Mouse (Mus musculus) megakaryocyte, embryonic 14.5 days (primary cell): ENCODE measurements around the gene Adal. TPM values are rescaled to one million over a fixed set of nuclear protein-coding genes. Genes with fewer than 3 reads are reported as not detected.

Experiments
- H3K27me3 ChIP-seq: replicated peaks from 2 replicates; pipeline ENCODE3; 2012; ENCODE audit warnings: inconsistent platforms
- H3K36me3 ChIP-seq: replicated peaks from 2 replicates; pipeline ENCODE3; 2012; ENCODE audit warnings: low read length, inconsistent platforms, mixed read lengths
- H3K4me1 ChIP-seq: 2 replicates; pipeline ENCODE4 v1.6.1; 2012; ENCODE audit warnings: inconsistent platforms
- H3K4me3 ChIP-seq: replicated peaks from 2 replicates; pipeline ENCODE3; 2012; ENCODE audit warnings: moderate library complexity, mild to moderate bottlenecking, inconsistent platforms
- H3K9me3 ChIP-seq: 2 replicates; pipeline ENCODE4 v1.6.1; 2012; ENCODE audit warnings: inconsistent platforms
- FLI1 ChIP-seq: IDR thresholded peaks from 2 replicates; pipeline ENCODE4 v1.6.1; 2012; ENCODE audit warnings: low read length, inconsistent platforms, mixed read lengths
- GATA1 ChIP-seq: IDR thresholded peaks from 3 replicates; pipeline ENCODE4 v1.6.1; 2012; ENCODE audit warnings: mixed read lengths, low read length, inconsistent platforms, borderline replicate concordance
- polyA plus RNA-seq: library from polyadenylated mRNA; stranded (reverse); fragments of >175 nt; gene quantifications from 2 replicates; pipeline ENCODE4 v1.2.3, GENCODE M21; 2012; ENCODE audit warnings: low replicate concordance; ENCODE audit not compliant: insufficient read depth

Adal gene
- polyA plus RNA-seq, 1 experiment: 1.9 TPM

DNA sequence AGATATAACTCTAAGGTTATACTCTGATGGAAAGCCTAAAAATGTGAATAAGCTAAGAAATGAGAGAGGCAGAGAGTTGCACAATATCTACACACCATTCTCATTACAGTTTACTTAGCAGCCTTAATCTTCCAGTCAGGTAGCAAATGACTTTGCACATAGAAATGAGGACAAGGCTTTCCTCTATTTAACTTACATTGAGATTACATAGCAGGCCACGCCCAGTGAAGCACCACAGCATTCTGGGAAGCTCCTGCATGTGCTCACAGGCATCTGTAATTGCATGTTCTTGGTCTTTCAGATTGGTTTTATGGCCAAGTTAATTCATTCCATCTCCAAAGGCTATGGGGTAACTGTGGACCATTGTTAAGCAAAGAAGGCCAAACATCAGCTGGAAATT, 7.4 kb upstream of the Adal start:
- Histone ChIP-seq H3K36me3 (peaks cover 3% of the 10 kb centered on the region), H3K27me3 (peaks cover 2% of the 10 kb centered on the region), H3K4me3 (no peak overlapping the region), H3K4me1 (peaks cover 16% of the 10 kb centered on the region; the same call in 1 of the 2 replicates), H3K9me3 (peaks cover 3% of the 10 kb centered on the region; the same call in 1 of the 2 replicates)
- TF ChIP-seq FLI1: no peak
- no peak for TF ChIP-seq GATA1

DNA sequence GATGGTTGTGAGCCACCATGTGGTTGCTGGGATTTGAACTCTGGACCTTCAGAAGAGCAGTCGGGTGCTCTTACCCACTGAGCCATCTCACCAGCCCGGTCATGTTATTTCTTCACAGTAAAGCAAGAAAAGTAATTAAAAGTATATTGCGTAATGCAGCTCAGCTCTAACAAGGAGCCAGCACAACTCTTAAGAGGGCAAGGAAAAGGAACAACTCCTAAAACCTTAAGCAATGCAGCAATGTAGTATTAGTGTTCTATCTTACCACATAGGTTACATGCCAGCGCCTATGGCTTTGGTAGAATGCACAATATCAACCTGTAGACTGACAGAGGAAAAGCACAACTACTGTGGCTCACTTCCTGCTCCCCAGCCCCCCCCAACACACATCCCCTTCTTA, 2.9 kb upstream of the Adal start:
- peaks cover 3% of the 10 kb centered on the region; the same call in 1 of the 2 replicates for H3K9me3 ChIP-seq
- peaks cover 16% of the 10 kb centered on the region for H3K36me3 ChIP-seq
- peaks cover 2% of the 10 kb centered on the region for H3K27me3 ChIP-seq
- TF ChIP-seq FLI1 (no peak), GATA1 (no peak)
- peaks cover 38% of the 10 kb centered on the region for H3K4me1 ChIP-seq
- H3K4me3 ChIP-seq: no peak overlapping the region

DNA sequence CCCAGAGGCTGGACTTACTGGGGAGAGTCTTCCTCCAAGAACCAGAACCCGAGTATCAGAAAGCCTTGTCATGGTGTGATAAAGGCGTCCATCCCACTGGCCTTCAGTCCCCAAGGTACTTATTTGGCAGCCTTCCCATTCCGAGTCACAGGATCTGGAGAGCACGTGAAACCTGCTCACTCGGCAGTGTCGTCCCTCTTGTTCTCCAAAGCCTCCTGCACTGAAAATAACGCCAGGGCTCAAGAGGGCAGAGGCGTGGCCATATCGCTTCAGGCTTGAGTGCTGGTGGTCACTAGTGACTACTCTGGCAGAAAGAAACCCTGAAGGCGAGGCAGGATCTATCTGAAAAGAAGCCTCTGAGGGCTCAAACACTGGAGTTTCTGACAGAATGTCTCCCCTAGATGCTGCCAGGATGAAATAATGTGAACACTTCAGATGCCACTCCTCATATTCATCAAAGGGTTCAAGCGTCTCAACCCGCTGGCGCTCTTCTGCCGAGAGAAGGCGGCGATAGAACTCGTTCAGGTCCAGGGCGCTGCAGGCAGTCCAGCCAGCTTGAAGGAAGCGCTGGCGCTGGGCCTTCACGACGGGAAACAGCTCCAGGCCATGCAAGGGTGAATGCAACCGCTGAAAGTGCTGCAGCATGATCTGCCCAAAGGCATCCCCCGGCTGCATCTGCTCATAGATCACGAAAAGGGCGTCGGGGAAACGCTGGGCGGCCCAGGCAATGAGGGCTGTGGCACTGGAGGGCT, 786 bp upstream of the Adal start:
- Histone ChIP-seq H3K36me3 (peaks cover 30% of the 10 kb centered on the region), H3K9me3 (peaks cover 3% of the 10 kb centered on the region; the same call in 1 of the 2 replicates), H3K27me3 (no peaks in the 10 kb centered on the region), H3K4me3 (peak overlapping the region; percentile 94), H3K4me1 (peaks cover 35% of the 10 kb centered on the region)
- TF ChIP-seq GATA1 (no peak), FLI1 (no peak)

DNA sequence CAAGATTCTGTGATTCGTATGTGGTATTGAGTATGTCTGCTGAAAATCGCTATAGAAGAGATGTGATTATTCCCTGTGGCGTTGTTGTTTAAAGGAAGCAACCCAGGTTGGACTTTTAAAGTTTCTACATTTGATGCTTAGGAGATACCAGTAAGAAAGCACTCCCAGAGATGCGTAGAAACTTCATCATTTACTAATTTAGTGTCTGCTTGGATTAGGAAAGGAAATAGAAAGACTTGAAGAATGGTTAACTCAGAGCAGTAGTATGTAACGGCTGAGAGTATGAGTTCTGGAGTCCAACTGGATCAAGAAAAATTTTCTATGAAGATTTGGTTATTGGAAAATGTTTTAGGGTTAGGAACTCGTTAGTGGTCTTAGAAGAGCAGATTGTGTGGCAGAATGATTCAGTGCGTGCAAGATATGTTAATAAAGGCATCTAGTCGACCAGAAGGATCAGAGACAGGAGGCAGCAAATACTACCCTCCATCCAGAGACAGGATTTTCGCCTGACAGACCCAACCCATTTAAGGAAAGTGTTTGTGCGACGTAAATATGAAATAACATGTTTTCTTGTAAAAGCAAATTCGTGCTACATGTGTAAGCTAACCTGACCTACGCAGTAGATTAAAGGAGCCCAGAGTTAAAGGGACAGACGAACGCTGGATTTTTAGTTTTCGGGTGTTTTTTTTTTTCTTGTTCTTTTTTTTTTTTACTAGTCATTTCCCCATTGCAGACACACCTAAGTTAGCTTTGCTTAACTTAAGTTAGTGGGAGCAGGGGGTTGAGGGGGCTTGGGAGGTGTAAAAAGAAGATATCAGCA, 1.2 kb downstream of the Adal start:
- H3K9me3 ChIP-seq: no peaks in the 10 kb centered on the region
- peaks cover 45% of the 10 kb centered on the region for H3K36me3 ChIP-seq
- TF ChIP-seq GATA1 (no peak), FLI1 (no peak)
- peak overlapping the region; percentile 89 for H3K4me3 ChIP-seq
- no peaks in the 10 kb centered on the region for H3K27me3 ChIP-seq
- peaks cover 35% of the 10 kb centered on the region for H3K4me1 ChIP-seq

DNA sequence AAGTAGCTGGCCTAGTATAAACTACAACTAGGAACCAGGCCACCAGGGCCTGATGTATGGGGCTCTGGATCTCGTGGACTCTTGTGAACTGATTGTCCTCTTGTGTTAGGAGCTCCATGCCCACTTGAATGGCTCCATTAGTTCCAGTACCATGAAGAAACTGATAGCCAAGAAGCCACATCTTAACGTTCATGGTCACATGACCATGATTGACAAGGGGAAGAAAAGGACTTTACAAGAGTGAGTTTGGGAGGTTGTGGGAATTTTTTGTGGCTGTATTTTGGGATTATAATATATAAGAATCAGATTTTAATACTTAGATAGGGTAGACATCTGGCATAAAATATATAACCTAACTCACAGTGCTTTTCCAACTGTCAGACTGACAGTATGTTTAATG, 2.2 kb downstream of the Adal start:
- TF ChIP-seq FLI1: no peak
- no peak for TF ChIP-seq GATA1
- H3K4me1 ChIP-seq: peaks cover 33% of the 10 kb centered on the region
- H3K36me3 ChIP-seq: peaks cover 55% of the 10 kb centered on the region
- H3K4me3 ChIP-seq: no peak overlapping the region
- H3K9me3 ChIP-seq: no peaks in the 10 kb centered on the region
- H3K27me3 ChIP-seq: no peaks in the 10 kb centered on the region

DNA sequence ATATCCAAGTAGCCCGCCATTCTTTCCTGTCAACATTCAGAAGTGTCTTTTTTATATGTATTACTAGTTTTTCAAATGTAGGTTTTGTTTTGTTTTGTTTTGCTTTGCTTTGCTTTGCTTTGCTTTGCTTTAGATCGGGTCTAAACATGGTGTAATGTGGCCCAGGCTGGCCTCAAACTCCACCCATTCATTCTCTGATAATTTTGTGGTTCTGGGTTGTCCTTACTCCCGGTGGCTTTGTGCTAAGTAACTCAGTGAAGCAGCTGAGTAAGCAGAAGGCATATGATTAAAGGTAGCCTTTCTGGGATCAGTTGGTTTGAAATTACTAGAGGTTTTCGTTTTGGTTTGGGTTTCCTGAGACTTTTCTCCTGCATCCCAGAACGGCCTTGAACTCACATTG, 9.5 kb downstream of the Adal start:
- H3K36me3 ChIP-seq: peaks cover 87% of the 10 kb centered on the region
- H3K4me3 ChIP-seq: no peak overlapping the region
- no peaks in the 10 kb centered on the region for H3K27me3 ChIP-seq
- TF ChIP-seq FLI1 (no peak), GATA1 (no peak)
- H3K4me1 ChIP-seq: no peaks in the 10 kb centered on the region
- H3K9me3 ChIP-seq: no peaks in the 10 kb centered on the region

DNA sequence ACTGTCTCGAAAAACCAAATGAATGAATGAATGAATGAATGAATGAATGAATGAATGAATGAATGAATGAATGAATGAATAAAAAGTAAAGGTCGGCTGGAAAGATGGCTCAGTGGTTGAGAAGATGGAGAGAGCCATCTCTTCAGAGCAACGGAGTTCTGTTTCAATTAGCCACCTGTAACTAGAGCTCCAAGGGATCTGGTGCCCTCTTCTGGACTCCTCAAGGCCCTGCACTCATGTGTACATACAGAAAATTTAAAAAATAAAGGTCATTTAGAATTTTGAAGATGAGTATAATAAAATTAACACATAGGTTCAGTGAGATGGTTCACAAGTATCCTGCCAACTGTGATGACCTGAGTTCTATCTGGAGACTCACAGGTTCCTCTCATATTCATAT, 12.9 kb downstream of the Adal start:
- H3K36me3 ChIP-seq: peaks cover 82% of the 10 kb centered on the region
- no peak for TF ChIP-seq FLI1
- no peak for TF ChIP-seq GATA1
- H3K4me3 ChIP-seq: no peak overlapping the region
- H3K4me1 ChIP-seq: no peaks in the 10 kb centered on the region
- H3K27me3 ChIP-seq: no peaks in the 10 kb centered on the region
- no peaks in the 10 kb centered on the region for H3K9me3 ChIP-seq

DNA sequence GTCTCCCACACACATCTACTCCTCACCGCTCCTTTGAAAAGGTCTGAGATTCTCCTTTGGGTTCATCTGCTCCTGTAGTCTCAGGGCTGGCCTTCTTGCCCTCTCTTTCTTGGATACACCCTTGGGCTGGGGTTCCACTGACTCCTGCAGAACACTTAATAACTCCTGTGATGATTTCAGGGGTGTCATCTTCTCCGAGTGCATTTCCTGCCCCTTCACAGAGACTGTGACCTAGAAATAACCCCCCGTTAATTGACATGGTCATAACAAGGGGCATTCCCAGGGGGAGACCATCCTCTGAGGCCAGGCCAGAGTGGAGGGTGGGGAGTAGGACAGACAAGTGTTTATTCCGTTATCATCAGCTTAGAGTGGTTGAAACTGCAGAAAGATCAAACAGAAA, 28.9 kb downstream of the Adal start:
- Histone ChIP-seq H3K36me3 (peaks cover 58% of the 10 kb centered on the region), H3K4me1 (peaks cover 39% of the 10 kb centered on the region), H3K27me3 (no peaks in the 10 kb centered on the region), H3K4me3 (peak overlapping the region; percentile 93), H3K9me3 (no peaks in the 10 kb centered on the region)
- TF ChIP-seq FLI1 (no peak), GATA1 (no peak)

DNA sequence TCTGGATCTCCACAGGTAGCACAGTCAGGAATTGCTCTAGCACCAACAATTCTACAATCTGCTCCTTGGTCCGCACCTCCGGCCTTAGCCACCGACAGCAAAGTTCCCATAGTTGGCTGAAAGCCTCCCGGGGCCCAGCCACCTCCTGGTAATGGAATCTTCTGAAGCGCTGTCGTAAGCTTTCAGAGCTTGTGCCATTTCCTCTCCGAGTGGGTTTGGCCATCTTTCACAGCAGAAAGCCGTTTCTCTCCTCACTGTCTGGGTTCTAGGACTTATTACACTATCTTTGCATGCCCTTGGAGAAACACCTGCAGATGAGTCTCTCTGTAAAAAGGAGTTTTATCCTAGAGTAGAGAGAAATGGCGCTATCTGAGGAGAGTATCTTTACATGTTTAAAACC, 29.7 kb downstream of the Adal start:
- peaks cover 58% of the 10 kb centered on the region for H3K36me3 ChIP-seq
- peak overlapping the region; percentile 93 for H3K4me3 ChIP-seq
- peaks cover 39% of the 10 kb centered on the region for H3K4me1 ChIP-seq
- TF ChIP-seq FLI1: no peak
- no peaks in the 10 kb centered on the region for H3K9me3 ChIP-seq
- no peaks in the 10 kb centered on the region for H3K27me3 ChIP-seq

DNA sequence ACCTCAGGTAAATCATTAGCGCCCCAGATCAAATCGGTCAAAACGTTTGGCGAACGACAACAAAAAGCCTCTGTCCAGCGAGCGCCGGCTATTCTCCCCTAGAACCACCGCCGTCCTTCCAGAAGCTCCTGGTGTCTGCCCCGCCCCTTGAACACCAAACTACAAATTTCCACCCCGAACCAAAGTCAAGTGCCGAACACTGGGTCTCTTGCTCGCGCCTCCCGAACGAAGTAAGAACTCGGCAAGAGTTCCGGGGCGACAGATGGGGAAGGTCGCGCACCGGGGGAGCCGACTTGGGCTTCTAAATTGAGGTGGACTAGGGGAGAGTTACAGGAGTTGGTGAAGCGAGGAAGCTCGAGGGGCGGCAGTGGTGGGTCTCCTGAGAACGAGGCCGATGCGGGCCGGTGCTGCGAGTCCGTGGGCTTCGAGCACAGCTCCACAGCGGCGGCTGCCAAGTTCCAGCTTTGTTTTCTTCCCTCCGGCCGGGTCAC, 30.3 kb downstream of the Adal start, which contains the start of gene Tubgcp4:
TSS of gene Tubgcp4 (plus strand) at position 174 of the 491 bp plus-strand sequence.
- no peak for TF ChIP-seq GATA1
- no peak for TF ChIP-seq FLI1
- no peaks in the 10 kb centered on the region for H3K9me3 ChIP-seq
- H3K4me3 ChIP-seq: peak within 1 kb of the TSS; percentile 93
- H3K36me3 ChIP-seq: peaks cover 60% of the 10 kb centered on the region
- H3K4me1 ChIP-seq: peaks cover 39% of the 10 kb centered on the region
- H3K27me3 ChIP-seq: no peaks in the 10 kb centered on the region
